Mouse (Mus musculus) limb, embryonic 14.5 days (tissue): ENCODE results near the gene Hmga1. TPM values are rescaled to one million over a fixed set of nuclear protein-coding genes. Genes with fewer than 3 reads are reported as not detected.

ENCODE experiments used
- ATAC-seq: fragments of 200-750 bp; cut with Nextera tagmentation; 2 replicates; pipeline ENCODE4 v1.8.0; 2017; ENCODE audit warnings: low read depth, moderate number of reproducible peaks, moderate TSS enrichment; ENCODE audit not compliant: low FRiP score
- DNase-seq: peaks from one replicate; pipeline ENCODE4 v3.0.0-alpha.2; 2015; ENCODE audit warnings: low spot score
- H3K27ac ChIP-seq: fragments of 300-500 bp; sonication (generic); replicated peaks from 2 replicates; pipeline ENCODE4 v1.5.1; 2014; ENCODE audit warnings: low read depth, mild to moderate bottlenecking, low read length, moderate library complexity, mixed read lengths
- H3K27me3 ChIP-seq: fragments of 300-500 bp; sonication (generic); 2 replicates; pipeline ENCODE4 v1.6.1; 2014; ENCODE audit warnings: low read length, mixed read lengths; ENCODE audit not compliant: control insufficient read depth, insufficient read depth
- H3K36me3 ChIP-seq: fragments of 300-500 bp; sonication (generic); 2 replicates; pipeline ENCODE4 v1.6.1; 2014; ENCODE audit warnings: mild to moderate bottlenecking, low read length, moderate library complexity, mixed read lengths; ENCODE audit not compliant: control insufficient read depth, insufficient read depth
- H3K4me1 ChIP-seq: fragments of 300-500 bp; sonication (generic); 2 replicates; pipeline ENCODE4 v1.6.1; 2014; ENCODE audit warnings: antibody characterized with exemption, low read length, mixed read lengths; ENCODE audit not compliant: control insufficient read depth, insufficient read depth
- H3K4me2 ChIP-seq: fragments of 300-500 bp; sonication (generic); replicated peaks from 2 replicates; pipeline ENCODE4 v1.6.1; 2014; ENCODE audit warnings: low read depth, mild to moderate bottlenecking, low read length, moderate library complexity; ENCODE audit not compliant: severe bottlenecking
- H3K4me3 ChIP-seq: fragments of 300-500 bp; sonication (generic); replicated peaks from 2 replicates; pipeline ENCODE4 v1.5.1; 2014; ENCODE audit warnings: low read length
- H3K9ac ChIP-seq: fragments of 300-500 bp; sonication (generic); 2 replicates; pipeline ENCODE4 v1.6.1; 2014; ENCODE audit warnings: mild to moderate bottlenecking, low read depth, low read length, moderate library complexity; ENCODE audit not compliant: severe bottlenecking
- H3K9me3 ChIP-seq: fragments of 300-500 bp; sonication (generic); 2 replicates; pipeline ENCODE4 v1.6.1; 2016; ENCODE audit warnings: low read length; ENCODE audit not compliant: control insufficient read depth
- POLR2A ChIP-seq: fragments of 200-500 bp; IDR thresholded peaks from 2 replicates; pipeline ENCODE4 v1.8.0; 2012; ENCODE audit warnings: inconsistent platforms, mild to moderate bottlenecking, moderate library complexity, borderline replicate concordance; ENCODE audit not compliant: insufficient read depth, insufficient read length; ENCODE audit errors: extremely low read depth
- WGBS: fragments of 180-500 bp; shearing (Covaris S2); extraction: QIAGEN DNeasy Blood & Tissue Kit; methylation state at CpG from one replicate; pipeline ENCODE4 v1.1.7; 2014; 5-methylcytosine and 5-hydroxymethylcytosine counted together
- polyA plus RNA-seq, 2 experiments: library from polyadenylated mRNA; depleted of rRNA in 1 of 2; stranded (reverse) in 1 of 2; unstranded in 1 of 2; fragments of >200 nt; fragmentation: Nextera tagmentation in 1 of 2; extraction: Ambion mirVana in 1 of 2; gene quantifications; 2 replicates each; pipeline versions ENCODE4 v1.2.1 to v1.2.3; 2012 to 2014

Hmga1 gene
- polyA plus RNA-seq, 2 experiments = 196 to 227 TPM

DNA sequence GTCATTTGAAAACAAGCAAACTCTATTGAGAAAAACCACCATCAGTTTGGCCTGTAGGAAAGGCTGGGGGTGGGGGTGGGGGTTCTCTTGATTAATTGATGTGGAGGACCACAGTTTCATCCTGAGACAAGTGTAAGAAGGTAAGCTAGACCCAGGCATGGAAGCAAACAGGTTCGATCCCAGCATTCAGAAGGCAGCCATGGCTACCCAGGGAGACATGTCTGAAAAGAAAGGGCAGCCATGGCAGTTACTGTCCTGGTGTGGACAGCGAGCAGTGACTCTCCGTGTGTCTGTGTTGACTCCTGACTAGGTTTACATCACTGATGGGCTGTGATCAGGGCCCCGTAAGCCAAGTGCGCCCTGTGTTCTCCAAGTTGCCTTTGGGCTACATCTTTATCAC is 35.0 kb upstream of the Hmga1 start, which contains the start of gene Grm4:
TSS of gene Grm4 (minus strand) at position 101 of the 400 bp plus-strand sequence.
- DNase-seq = no peak
- peaks cover 25% of the 10 kb centered on the region for H3K27me3 ChIP-seq
- WGBS = 79% methylated on average over 5 of the region's 5 CpGs

DNA sequence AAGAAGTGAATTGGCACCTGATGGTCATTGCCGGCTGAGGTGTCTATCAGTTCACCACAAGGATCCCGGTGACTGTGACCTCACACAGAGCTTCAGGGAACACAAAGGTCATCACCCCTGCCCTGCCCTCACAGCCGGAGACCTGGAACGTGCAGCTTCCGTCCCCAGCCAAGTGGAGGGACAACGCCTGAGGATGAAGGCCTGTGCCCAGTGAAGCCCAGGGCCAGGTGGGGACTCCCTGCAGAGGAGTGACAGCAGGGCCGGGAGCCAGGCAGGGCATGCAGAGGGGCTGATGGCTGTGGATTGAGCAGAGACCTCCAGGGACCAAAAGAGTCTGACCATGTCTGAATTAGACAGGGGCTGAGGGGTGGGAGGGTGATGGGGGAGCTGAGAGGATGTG is 33.2 kb upstream of the Hmga1 start:
- ATAC-seq (no peak), DNase-seq (no peak)
- Histone ChIP-seq H3K4me3 (no peak overlapping the region), H3K9me3 (no peaks in the 10 kb centered on the region), H3K4me2 (no peak overlapping the region), H3K27ac (no peak overlapping the region), H3K36me3 (no peaks in the 10 kb centered on the region), H3K27me3 (peaks cover 25% of the 10 kb centered on the region), H3K9ac (no peak overlapping the region), H3K4me1 (no peaks in the 10 kb centered on the region)
- WGBS = 52% methylated on average over 7 of the region's 7 CpGs
- TF ChIP-seq POLR2A = no peak

More for the DNA sequence above, 35.0 kb upstream of the Hmga1 start, which contains the start of gene Grm4:
- no peak for TF ChIP-seq POLR2A
- 0 out of 2 replicates have a peak within 1 kb of the TSS, but pooled peaks have one; percentile 10 for H3K4me2 ChIP-seq
- H3K27ac ChIP-seq = no peak within 1 kb of the TSS
- H3K9me3 ChIP-seq = no peaks in the 10 kb centered on the region
- no peak within 1 kb of the TSS for H3K4me3 ChIP-seq
- H3K36me3 ChIP-seq = no peaks in the 10 kb centered on the region
- no peaks in the 10 kb centered on the region for H3K4me1 ChIP-seq
- H3K9ac ChIP-seq = no peak within 1 kb of the TSS
- no peak for ATAC-seq

DNA sequence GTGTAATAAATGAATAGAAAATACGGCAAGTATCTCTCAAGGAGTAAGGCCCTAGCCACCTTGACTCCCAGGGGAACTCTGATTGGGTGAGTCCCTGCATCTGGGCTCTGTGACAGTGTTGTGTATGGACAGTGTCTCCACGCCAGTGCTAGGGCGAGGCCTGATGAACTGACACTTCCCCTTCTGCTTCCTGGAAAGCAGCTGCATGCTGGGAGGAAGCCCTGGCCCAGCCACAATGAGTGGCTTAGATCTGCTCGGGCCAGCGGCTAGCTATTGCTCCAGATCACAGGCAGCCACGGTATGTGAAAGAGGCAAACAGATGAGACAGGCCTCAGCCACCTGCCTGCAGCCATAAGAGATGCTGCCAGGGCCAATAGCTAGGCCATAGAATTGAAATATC is 29.1 kb upstream of the Hmga1 start:
- H3K36me3 ChIP-seq = no peaks in the 10 kb centered on the region
- no peaks in the 10 kb centered on the region for H3K27me3 ChIP-seq
- 82% methylated on average over 6 of the region's 6 CpGs for WGBS
- DNase-seq (no peak), ATAC-seq (no peak)
- H3K9me3 ChIP-seq = no peaks in the 10 kb centered on the region
- no peak overlapping the region for H3K27ac ChIP-seq
- no peak for TF ChIP-seq POLR2A
- no peak overlapping the region for H3K4me2 ChIP-seq
- H3K9ac ChIP-seq = no peak overlapping the region
- H3K4me3 ChIP-seq = no peak overlapping the region
- no peaks in the 10 kb centered on the region for H3K4me1 ChIP-seq

DNA sequence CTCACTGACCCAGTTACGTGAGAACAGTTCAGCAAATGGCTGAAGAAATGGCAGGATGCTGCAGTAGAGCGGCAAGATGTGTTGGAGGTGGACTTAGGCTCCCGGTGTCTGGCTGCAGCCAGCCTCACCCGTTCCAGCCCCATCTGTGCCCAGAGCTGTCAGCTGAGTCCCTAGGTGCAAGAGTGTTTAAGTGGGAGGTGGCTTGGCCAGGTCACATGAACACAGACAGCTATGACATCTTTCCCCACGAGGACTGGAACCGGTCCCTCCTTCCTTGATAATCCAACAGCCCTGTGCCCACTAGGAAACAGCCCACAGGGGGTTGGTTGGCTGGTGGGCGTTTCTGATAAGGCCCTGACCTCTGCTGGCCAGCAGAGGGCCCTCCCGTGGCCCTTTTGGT is 28.3 kb upstream of the Hmga1 start:
- ATAC-seq (no peak), DNase-seq (no peak)
- no peak overlapping the region for H3K9ac ChIP-seq
- no peak for TF ChIP-seq POLR2A
- no peaks in the 10 kb centered on the region for H3K27me3 ChIP-seq
- 60% methylated on average over 8 of the region's 8 CpGs for WGBS
- no peak overlapping the region for H3K27ac ChIP-seq
- no peaks in the 10 kb centered on the region for H3K4me1 ChIP-seq
- no peak overlapping the region for H3K4me3 ChIP-seq
- H3K36me3 ChIP-seq = no peaks in the 10 kb centered on the region
- H3K4me2 ChIP-seq = no peak overlapping the region
- no peaks in the 10 kb centered on the region for H3K9me3 ChIP-seq

DNA sequence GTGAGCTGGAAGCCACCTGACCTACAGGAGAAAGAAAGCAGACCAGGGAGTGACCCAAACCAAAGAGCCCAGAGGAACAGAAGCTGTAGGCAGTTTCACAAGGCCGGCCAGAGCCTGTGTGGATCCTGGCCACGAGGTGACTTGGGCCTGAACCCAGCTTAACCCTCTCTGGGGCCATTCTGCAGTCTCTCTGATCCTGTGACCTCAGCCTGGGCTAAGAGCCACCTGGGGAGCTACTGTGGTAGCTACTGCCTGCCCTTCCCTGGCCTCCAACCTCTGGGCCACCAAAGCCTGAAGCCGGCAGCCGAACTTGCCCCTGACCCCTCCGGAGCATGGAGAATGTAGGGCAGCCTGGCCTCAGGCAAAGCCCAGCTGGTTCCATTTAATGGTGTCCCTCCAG is 27.5 kb upstream of the Hmga1 start:
- Histone ChIP-seq H3K9ac (no peak overlapping the region), H3K4me1 (no peaks in the 10 kb centered on the region)

DNA sequence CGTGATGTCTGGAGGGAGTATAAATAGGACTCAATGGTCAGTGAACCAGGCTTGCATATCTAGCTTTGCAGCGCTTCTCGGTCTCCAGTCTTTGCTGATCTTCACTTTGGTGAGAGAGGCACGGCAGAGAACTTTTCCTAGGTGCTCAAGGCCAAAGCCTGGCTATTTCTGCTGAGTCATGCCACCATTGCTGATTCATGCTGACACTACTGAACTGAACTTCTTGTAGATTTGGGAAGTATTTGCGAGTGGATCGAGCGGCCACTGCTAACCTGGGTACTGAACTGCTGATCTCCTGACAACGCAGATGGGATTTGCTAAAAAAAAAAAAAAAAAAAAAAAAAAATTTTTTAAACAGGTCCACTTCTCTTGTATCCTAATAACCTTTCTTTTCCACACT is 24.2 kb upstream of the Hmga1 start:
- ATAC-seq (no peak), DNase-seq (no peak)

More for the DNA sequence above, 27.5 kb upstream of the Hmga1 start:
- Histone ChIP-seq H3K27me3 (no peaks in the 10 kb centered on the region), H3K4me3 (no peak overlapping the region), H3K4me2 (no peak overlapping the region), H3K36me3 (no peaks in the 10 kb centered on the region), H3K9me3 (no peaks in the 10 kb centered on the region), H3K27ac (no peak overlapping the region)
- no peak for ATAC-seq
- no peak for TF ChIP-seq POLR2A
- no peak for DNase-seq
- 64% methylated on average over 5 of the region's 5 CpGs for WGBS

More for the DNA sequence above, 24.2 kb upstream of the Hmga1 start:
- no peak for TF ChIP-seq POLR2A
- Histone ChIP-seq H3K4me2 (no peak overlapping the region), H3K4me1 (no peaks in the 10 kb centered on the region), H3K36me3 (no peaks in the 10 kb centered on the region), H3K9ac (no peak overlapping the region), H3K9me3 (no peaks in the 10 kb centered on the region), H3K27ac (no peak overlapping the region), H3K27me3 (no peaks in the 10 kb centered on the region), H3K4me3 (no peak overlapping the region)
- WGBS = 87% methylated on average over 8 of the region's 8 CpGs
